Mouse (Mus musculus): ENCODE results near the gene Etnk2. TPM values are rescaled to one million over a fixed set of nuclear protein-coding genes. Genes with fewer than 3 reads are reported as not detected.

The Etnk2 gene
- polyA plus RNA-seq (2017; shearing (Covaris generic)) = not detected

GRCm38 (mm10) chr1:133363276-133364021 lies at the start of gene Etnk2:
TSS of gene Etnk2 (plus strand) at chr1:133363572.

GRCm38 (mm10) chr1:133321267-133321925 lies 42.0 kb upstream of the Etnk2 start, which contains the start of gene Kiss1:
TSS of gene Kiss1 (plus strand) at chr1:133321875.

GRCm38 (mm10) chr1:133350210-133350609 lies 13.2 kb upstream of the Etnk2 start, which contains the start of gene Ren1:
TSS of gene Ren1 (plus strand) at chr1:133350510.

GRCm38 (mm10) chr1:133423543-133424480 lies 60.4 kb downstream of the Etnk2 start, which contains the start of gene Sox13:
TSS of gene Sox13 (minus strand) at chr1:133424377.

Other genes with a start within 250 kb of the Etnk2 start
- gene Ppp1r15b, start 232.4 kb upstream of the Etnk2 start, polyA plus RNA-seq (2017; shearing (Covaris generic)) = 60.0 TPM
- gene Plekha6, start 199.4 kb upstream of the Etnk2 start, polyA plus RNA-seq (2017; shearing (Covaris generic)) = 0.91 TPM
- gene Golt1a, start 53.8 kb upstream of the Etnk2 start, polyA plus RNA-seq (2017; shearing (Covaris generic)) = not detected
- not detected for gene Kiss1, start 41.7 kb upstream of the Etnk2 start, polyA plus RNA-seq (2017; shearing (Covaris generic))
- not detected for gene Ren1, start 13.1 kb upstream of the Etnk2 start, polyA plus RNA-seq (2017; shearing (Covaris generic))
- gene Sox13, start 60.8 kb downstream of the Etnk2 start, polyA plus RNA-seq (2017; shearing (Covaris generic)) = not detected
- 196 TPM for gene Snrpe, start 246.7 kb downstream of the Etnk2 start, polyA plus RNA-seq (2017; shearing (Covaris generic))

Measured in effector memory CD4-positive, alpha-beta T cell, adult 5 months (primary cell).